Mouse (Mus musculus) stomach, postnatal 0 days (tissue): ENCODE data around the gene Kctd2. TPM values are rescaled to one million over a fixed set of nuclear protein-coding genes. Genes with fewer than 3 reads are reported as not detected.
A peak's percentile ranks its signal among the peaks of the same experiment; 100 is the strongest.
"Not testable (repeated sequence)": the region's sequence is repeated elsewhere in the genome, so short reads cannot be mapped to it uniquely, and the experiment has no call there.

Experiments used
- ATAC-seq: fragments of 200-750 bp; cut with Nextera tagmentation; 2 replicates; pipeline ENCODE4 v1.8.0; 2017; ENCODE audit not compliant: low FRiP score, low TSS enrichment
- DNase-seq: peaks from one replicate; pipeline ENCODE4 v3.0.0-alpha.2; 2016; ENCODE audit warnings: low spot score
- H3K27ac ChIP-seq: fragments of 300-500 bp; sonication (generic); replicated peaks from 2 replicates; pipeline ENCODE4 v1.5.1; 2014; ENCODE audit warnings: mild to moderate bottlenecking, control low read depth
- H3K27me3 ChIP-seq: fragments of 300-500 bp; sonication (generic); 2 replicates; pipeline ENCODE4 v1.6.1; 2014; ENCODE audit warnings: low read length; ENCODE audit not compliant: control insufficient read depth, insufficient read depth
- H3K36me3 ChIP-seq: fragments of 300-500 bp; sonication (generic); 2 replicates; pipeline ENCODE4 v1.6.1; 2014; ENCODE audit warnings: low read length, mixed read lengths; ENCODE audit not compliant: control insufficient read depth, insufficient read depth
- H3K4me1 ChIP-seq: fragments of 300-500 bp; sonication (generic); replicated peaks from 2 replicates; pipeline ENCODE4 v1.6.1; 2014; ENCODE audit warnings: antibody characterized with exemption; ENCODE audit not compliant: control insufficient read depth, insufficient read depth
- H3K4me2 ChIP-seq: fragments of 300-500 bp; sonication (generic); replicated peaks from 2 replicates; pipeline ENCODE4 v1.6.1; 2014; ENCODE audit warnings: low read depth, mild to moderate bottlenecking, control low read depth, moderate library complexity
- H3K4me3 ChIP-seq: fragments of 300-500 bp; sonication (generic); 2 replicates; pipeline ENCODE4 v1.5.1; 2014; ENCODE audit warnings: low read depth, low read length, control low read depth
- H3K9ac ChIP-seq: fragments of 300-500 bp; sonication (generic); 2 replicates; pipeline ENCODE4 v1.6.1; 2014; ENCODE audit warnings: mild to moderate bottlenecking, low read length, control low read depth, mixed read lengths
- H3K9me3 ChIP-seq: fragments of 300-500 bp; sonication (generic); 2 replicates; pipeline ENCODE4 v1.6.1; 2016; ENCODE audit warnings: low read length; ENCODE audit not compliant: control insufficient read depth
- CTCF ChIP-seq: IDR thresholded peaks from 2 replicates; pipeline ENCODE4 v1.5.1; 2016; ENCODE audit warnings: antibody characterized with exemption, low read depth, mild to moderate bottlenecking, moderate library complexity
- EP300 ChIP-seq: optimal IDR thresholded peaks from 2 replicates; pipeline ENCODE3; 2016; ENCODE audit warnings: antibody characterized with exemption
- WGBS: fragments of 180-500 bp; shearing (Covaris S2); extraction: QIAGEN DNeasy Blood & Tissue Kit; methylation state at CpG from one replicate; pipeline ENCODE4 v1.1.7; 2014; 5-methylcytosine and 5-hydroxymethylcytosine counted together
- polyA plus RNA-seq: library from polyadenylated mRNA; unstranded; fragments of >200 nt; fragmentation: Nextera tagmentation; extraction: Ambion mirVana; gene quantifications from 2 replicates; pipeline ENCODE4 v1.2.1, GENCODE M21; 2015

Kctd2 gene
- polyA plus RNA-seq, 1 experiment from 2014 or later = 11.6 TPM

DNA sequence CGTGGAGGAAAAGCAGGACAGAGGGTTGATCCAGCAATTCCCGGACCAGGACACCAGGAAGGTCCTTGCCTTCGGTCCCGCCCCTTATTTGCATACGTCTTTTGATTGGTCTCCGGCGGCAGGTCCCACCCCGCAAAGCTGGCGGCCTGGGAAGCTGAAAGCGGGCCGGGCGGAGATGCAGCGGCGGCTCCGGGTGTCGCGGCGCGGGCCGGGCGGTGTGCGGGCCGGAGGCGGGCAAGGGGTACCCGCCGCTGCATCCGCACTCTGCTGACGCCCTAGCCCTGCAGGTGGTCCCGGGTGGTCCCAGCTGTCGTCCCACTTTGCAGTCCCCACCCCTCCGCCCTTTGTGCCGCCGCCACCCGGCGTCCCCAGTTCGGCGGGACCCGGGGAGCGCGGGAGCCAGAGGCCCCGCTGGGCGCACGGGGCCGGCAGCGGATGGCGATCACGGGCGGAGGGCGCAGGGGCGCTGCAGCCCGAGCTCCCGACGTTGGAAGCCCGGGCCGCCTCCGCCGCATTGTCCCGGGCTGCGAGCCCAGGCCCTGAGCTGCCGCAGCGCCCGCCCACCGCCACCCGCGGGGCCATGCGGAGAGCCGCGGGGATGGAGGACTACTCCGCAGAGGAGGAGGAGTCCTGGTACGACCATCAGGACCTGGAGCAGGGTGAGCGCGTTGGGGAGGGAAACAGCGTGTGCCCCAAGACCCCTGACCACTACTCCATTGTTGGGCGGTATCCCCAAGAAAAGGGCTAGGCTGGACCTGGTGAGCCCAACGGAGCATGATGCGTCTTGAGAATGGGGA is 38.0 kb upstream of the Kctd2 start, which contains the start of gene Cdr2l:
Gene Cdr2l, plus strand, starts transcription at position 174 of the 797 bp plus-strand sequence.
- ATAC-seq (peak; percentile 91), DNase-seq (peak; percentile 92)

DNA sequence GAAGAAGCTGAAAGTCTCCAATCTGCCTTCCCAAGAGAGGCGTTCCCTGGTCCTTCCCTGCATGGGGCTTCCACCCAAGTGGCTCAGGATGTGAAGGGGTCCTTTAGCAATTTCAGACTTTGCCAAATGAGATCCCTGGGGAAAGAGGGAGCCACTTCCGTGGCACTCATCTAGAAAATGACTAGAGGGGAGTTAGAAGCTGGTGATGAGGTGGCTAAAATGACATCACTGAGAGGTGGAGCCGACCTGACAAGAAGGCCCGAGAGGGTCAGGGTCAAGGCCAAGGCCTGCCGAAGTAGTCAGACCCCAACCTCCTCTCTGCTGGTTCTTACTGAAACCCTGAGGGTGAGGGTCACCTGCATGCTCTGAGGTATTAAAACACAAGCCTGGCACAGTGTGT is 37.0 kb upstream of the Kctd2 start:
- peaks cover 3% of the 10 kb centered on the region for H3K4me1 ChIP-seq

More for the DNA sequence above, 38.0 kb upstream of the Kctd2 start, which contains the start of gene Cdr2l:
- peak within 1 kb of the TSS; percentile 75 for H3K4me3 ChIP-seq
- H3K27me3 ChIP-seq = no peaks in the 10 kb centered on the region
- under 1% methylated on average over 62 of the region's 76 CpGs for WGBS
- H3K4me2 ChIP-seq = peak within 1 kb of the TSS; percentile 94
- peaks cover 3% of the 10 kb centered on the region for H3K4me1 ChIP-seq
- peak within 1 kb of the TSS; percentile 89 for H3K27ac ChIP-seq
- no peak for TF ChIP-seq EP300
- 0 out of 2 replicates have a peak, but pooled peaks have one; percentile 1 for TF ChIP-seq CTCF
- peak within 1 kb of the TSS; percentile 81 for H3K9ac ChIP-seq
- H3K36me3 ChIP-seq = no peaks in the 10 kb centered on the region
- H3K9me3 ChIP-seq = no peaks in the 10 kb centered on the region

DNA sequence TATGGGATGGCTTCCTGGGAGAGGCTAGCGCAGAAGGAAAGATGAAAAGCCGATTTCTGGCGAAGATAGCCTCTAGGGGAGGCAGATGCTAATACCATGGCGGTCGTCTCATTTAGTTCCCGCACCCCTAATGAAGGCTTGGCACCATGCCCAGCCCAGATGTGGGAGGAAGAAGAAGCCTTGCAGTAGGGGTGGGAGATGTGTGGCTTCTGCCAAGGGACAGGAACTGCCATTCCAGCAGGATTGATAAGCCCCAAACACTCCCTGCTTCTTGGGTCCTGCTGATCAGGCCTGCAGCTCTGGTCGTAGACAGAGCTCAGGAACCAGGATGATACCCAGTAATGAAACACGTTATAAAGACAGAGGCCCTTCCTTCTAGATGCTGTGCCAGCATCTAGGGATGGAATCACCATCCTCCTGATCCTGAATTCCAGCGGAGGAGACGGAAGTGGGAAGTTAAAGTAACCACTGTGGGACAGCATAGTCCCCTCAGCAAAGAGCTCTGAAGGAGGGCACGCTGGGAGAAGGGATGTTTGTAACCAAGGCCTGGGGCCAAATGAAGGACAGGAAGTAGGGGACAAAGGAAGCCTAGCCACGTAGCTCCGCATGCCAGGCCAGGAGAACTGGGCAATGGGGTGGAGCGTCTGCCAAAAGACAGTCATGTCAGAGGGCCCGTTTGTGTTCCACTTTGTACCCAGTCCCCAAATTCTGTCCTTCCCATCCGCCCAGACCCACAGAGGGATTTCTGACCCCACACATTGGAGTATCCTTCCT is 36.0 kb upstream of the Kctd2 start:
- peak overlapping the region; percentile 18; the same call in 1 of the 2 replicates for H3K27ac ChIP-seq
- no peak overlapping the region for H3K4me3 ChIP-seq
- no peaks in the 10 kb centered on the region for H3K27me3 ChIP-seq
- no peaks in the 10 kb centered on the region for H3K9me3 ChIP-seq
- H3K36me3 ChIP-seq = no peaks in the 10 kb centered on the region
- peaks cover 3% of the 10 kb centered on the region for H3K4me1 ChIP-seq
- TF ChIP-seq CTCF (no peak), EP300 (no peak)
- no peak for ATAC-seq
- 54% methylated on average over 16 of the region's 16 CpGs for WGBS
- peak overlapping the region; percentile 8; the same call in 1 of the 2 replicates for H3K4me2 ChIP-seq
- no peak for DNase-seq
- no peak overlapping the region for H3K9ac ChIP-seq

More for the DNA sequence above, 37.0 kb upstream of the Kctd2 start:
- Histone ChIP-seq H3K4me3 (peak overlapping the region; percentile 75), H3K27me3 (no peaks in the 10 kb centered on the region), H3K9ac (peak overlapping the region; percentile 1; the same call in 1 of the 2 replicates), H3K27ac (no peak overlapping the region), H3K4me2 (peak overlapping the region; percentile 94), H3K9me3 (no peaks in the 10 kb centered on the region), H3K36me3 (no peaks in the 10 kb centered on the region)
- ATAC-seq (no peak), DNase-seq (no peak)
- no peak for TF ChIP-seq CTCF
- no peak for TF ChIP-seq EP300
- WGBS = 18% methylated on average over 5 of the region's 5 CpGs

DNA sequence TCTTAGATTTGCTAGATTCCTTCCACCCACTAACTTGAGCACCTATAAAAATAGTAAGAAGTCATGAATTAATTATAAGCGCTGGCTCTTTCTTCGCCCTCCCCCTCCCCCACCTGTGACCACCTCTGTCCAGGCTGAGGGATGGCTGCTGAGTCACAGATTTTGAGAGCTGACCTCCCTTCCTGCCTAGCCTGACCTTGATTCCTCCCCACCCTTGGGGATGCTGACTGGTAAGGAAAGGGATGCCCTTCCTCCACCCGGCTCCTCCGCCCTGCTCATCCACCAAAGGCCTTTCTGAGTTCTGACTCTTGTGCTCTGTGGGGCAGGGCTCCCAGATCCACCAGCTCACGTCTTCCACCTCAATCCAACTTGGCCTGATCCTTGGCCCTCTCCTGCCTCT is 35.3 kb upstream of the Kctd2 start:
- no peak overlapping the region for H3K27ac ChIP-seq
- no peaks in the 10 kb centered on the region for H3K9me3 ChIP-seq
- no peak overlapping the region for H3K4me2 ChIP-seq
- H3K4me1 ChIP-seq = peaks cover 3% of the 10 kb centered on the region
- TF ChIP-seq CTCF = no peak
- no peak for TF ChIP-seq EP300
- H3K27me3 ChIP-seq = no peaks in the 10 kb centered on the region
- DNase-seq = no peak
- WGBS = 83% methylated on average over 5 of the region's 5 CpGs
- no peak overlapping the region for H3K4me3 ChIP-seq
- no peak for ATAC-seq
- no peak overlapping the region for H3K9ac ChIP-seq
- H3K36me3 ChIP-seq = no peaks in the 10 kb centered on the region

DNA sequence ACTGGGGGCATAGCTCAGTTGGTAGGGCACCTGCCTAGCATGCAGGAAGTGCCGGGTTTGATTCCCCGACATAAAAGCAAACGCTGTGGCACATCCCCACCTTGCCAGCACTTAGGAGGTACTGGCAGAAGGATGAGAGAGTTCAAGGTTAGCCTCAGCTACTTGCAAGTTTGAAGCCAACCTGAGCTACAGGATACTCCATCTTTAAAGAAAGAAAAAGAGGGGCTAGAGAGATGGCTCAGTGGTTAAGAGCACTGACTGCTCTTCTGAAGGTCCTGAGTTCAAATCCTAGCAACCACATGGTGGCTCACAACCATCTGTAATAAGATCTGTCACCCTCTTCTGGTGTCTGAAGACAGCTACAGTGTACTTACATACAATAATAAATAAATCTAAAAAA is 33.1 kb upstream of the Kctd2 start:
- H3K4me3 ChIP-seq, ATAC-seq, DNase-seq, H3K27me3 ChIP-seq, H3K9me3 ChIP-seq, H3K4me1 ChIP-seq, H3K27ac ChIP-seq, H3K36me3 ChIP-seq, H3K9ac ChIP-seq, H3K4me2 ChIP-seq: not testable (repeated sequence)
- 83% methylated on average over 3 of the region's 3 CpGs for WGBS
